ENCODE assay signal across 8 mouse cellular contexts in the genomic region with DNA sequence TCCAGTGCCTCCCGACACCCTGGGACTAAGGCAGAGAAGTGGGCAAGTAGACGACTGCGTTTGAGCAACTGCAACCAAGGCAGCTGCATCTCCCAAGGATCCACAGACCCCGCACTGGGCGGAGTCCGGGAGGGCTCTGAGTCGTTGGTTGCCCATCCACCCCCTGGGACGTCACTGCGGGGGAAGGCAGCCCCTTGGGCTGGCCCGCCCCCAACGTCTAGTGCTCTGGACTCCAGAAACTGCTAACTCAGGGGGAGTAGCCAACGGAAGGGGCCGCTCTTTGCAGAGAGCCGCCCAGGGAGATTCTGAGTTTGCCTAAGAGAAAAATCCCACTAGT. TPM values are rescaled to one million over a fixed set of nuclear protein-coding genes. Genes with fewer than 3 reads are reported as not detected.
DNase-seq lines count a peak whose midpoint lies in the region; ATAC-seq and TF ChIP-seq lines count a peak whose summit lies in the region.

A gene (minus strand): TSS at position 116 of the 337 bp plus-strand sequence.

- H3K9me3 ChIP-seq in G1E (replicated peaks) = no peaks in the 10 kb centered on the region
- no peaks in the 10 kb centered on the region for H3K9me3 ChIP-seq in forebrain, postnatal 0 days (ENCODE audit: low read length)

- peak within 1 kb of the TSS; percentile 77 for H3K4me3 ChIP-seq in G1E (ENCODE audit: low read depth, low read length)
- H3K4me3 ChIP-seq in forebrain, postnatal 0 days (ENCODE audit: low read depth, low read length) = peak within 1 kb of the TSS; percentile 34

- peak within 1 kb of the TSS; percentile 66 for H3K4me2 ChIP-seq in forebrain, postnatal 0 days (ENCODE audit: low read depth)

- peak within 1 kb of the TSS; percentile 44 for H3K9ac ChIP-seq in forebrain, postnatal 0 days

- peak; percentile 86 for DNase-seq in G1E (ENCODE audit: low spot score)
- DNase-seq in cerebellum, adult 18-20 months = peak; percentile 18 to 30
- peak; percentile 77 for DNase-seq in forebrain, postnatal 0 days
- peak; percentile 85 to 87 for DNase-seq in heart, postnatal 36 days
- DNase-seq in layer of hippocampus, adult 9-11 months = peak; percentile 40
- DNase-seq in lung, postnatal 14 days = peak; percentile 88
- peak; percentile 77 for DNase-seq in ovary, postnatal 10 days (ENCODE audit: low spot score)
- peak; percentile 45 for DNase-seq in thymus, postnatal 25 days

- H3K36me3 ChIP-seq in G1E (replicated peaks) = no peaks in the 10 kb centered on the region
- H3K36me3 ChIP-seq in forebrain, postnatal 0 days (ENCODE audit: insufficient read depth) = no peaks in the 10 kb centered on the region

- WGBS in forebrain, postnatal 0 days = 2% methylated on average over 14 of the region's 14 CpGs

- H3K27ac ChIP-seq in forebrain, postnatal 0 days (ENCODE audit: low read depth, low read length) = no peak within 1 kb of the TSS

- peaks cover 52% of the 10 kb centered on the region for H3K4me1 ChIP-seq in G1E (ENCODE audit: insufficient read depth, low read depth, low read length)
- H3K4me1 ChIP-seq in forebrain, postnatal 0 days (ENCODE audit: insufficient read depth) = peaks cover 11% of the 10 kb centered on the region; the same call in 1 of the 2 replicates

- intact Hi-C loops in heart, postnatal 36 days (cut with DNase I) = loop anchor here (2.0 to 5.0 kb wide), 3 partner anchors 26 to 460 kb away; a partner anchor contains a TSS

- peaks cover 29% of the 10 kb centered on the region for H3K27me3 ChIP-seq in G1E (ENCODE audit: insufficient read depth, low read length)
- H3K27me3 ChIP-seq in forebrain, postnatal 0 days (ENCODE audit: insufficient read depth, low read length) = no peaks in the 10 kb centered on the region

- TF ChIP-seq CTCF in G1E (IDR thresholded peaks at IDR 0.05; ENCODE audit: low read depth, low read length) = no peak
- 0 out of 2 replicates have a peak, but pooled peaks have one; percentile 14 for TF ChIP-seq CTCF in forebrain, postnatal 0 days (IDR thresholded peaks at IDR 0.05; ENCODE audit: low read depth)

- ATAC-seq in G1E (ENCODE audit: extremely low read depth, insufficient number of reproducible peaks, low FRiP score, poor library complexity, severe bottlenecking) = peak; percentile 96
- peak; percentile 95 for ATAC-seq in forebrain, postnatal 0 days

RNA-seq across cellular contexts. Expression of the gene that starts here (rescaled TPM):
- 24.7 and 25.3 TPM in 2 replicates for total RNA-seq in G1E (2014; fragmentation: Nextera tagmentation)
- 48.8 and 61.6 TPM in 2 replicates for total RNA-seq in G1E (2017)
- 5.3 and 5.7 TPM in 2 replicates for polyA plus RNA-seq in G1E (2012)
- total RNA-seq in forebrain, postnatal 0 days (2014; rRNA removed) = 3.8 and 7.8 TPM in 2 replicates
- polyA plus RNA-seq in forebrain, postnatal 0 days (2015; fragmentation: Nextera tagmentation; extraction: Ambion mirVana) = 2.9 and 3.2 TPM in 2 replicates
- total RNA-seq in heart, postnatal 36 days (2021) = 1 to 10 TPM; 6.5 to 6.9 TPM

Comparison
In these comparisons a context has a peak if more than half of its experiments do, and no peak if none do; other contexts are left out.
1. DNase-seq: peak in every context shown above with its lines; median percentile 88 in lung, postnatal 14 days; 86 in G1E; 86 in heart, postnatal 36 days; 77 in forebrain, postnatal 0 days; 77 in ovary, postnatal 10 days; 45 in thymus, postnatal 25 days; 40 in layer of hippocampus, adult 9-11 months; 24 in cerebellum, adult 18-20 months.